Mouse (Mus musculus) ovary, postnatal 14 days (tissue): Measurements from ENCODE around the gene Rapgef2.

ENCODE experiments used
- DNase-seq: peaks from one replicate; pipeline ENCODE4 v3.0.0; 2022; ENCODE audit warnings: low spot score

Gene Rapgef2

DNA sequence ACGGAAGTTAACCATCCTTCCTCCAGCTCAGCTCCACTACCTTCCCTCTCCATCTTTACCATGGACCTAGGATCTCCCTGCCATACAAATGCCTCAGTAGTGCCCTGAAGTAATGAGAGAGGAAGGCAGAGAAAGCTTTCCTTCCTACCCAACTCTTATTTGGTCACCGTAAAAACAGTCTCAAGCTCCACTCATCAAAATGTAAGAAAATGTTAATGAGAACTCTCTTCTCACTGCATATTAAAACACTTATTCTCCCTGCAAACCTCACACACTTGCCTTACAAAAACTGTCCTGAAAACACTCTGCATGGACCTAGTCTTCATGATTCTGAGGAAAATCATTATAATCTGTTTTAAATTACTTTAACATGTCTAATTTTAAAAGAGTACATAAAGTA, 118.7 kb downstream of the Rapgef2 start:
- no peak for DNase-seq

DNA sequence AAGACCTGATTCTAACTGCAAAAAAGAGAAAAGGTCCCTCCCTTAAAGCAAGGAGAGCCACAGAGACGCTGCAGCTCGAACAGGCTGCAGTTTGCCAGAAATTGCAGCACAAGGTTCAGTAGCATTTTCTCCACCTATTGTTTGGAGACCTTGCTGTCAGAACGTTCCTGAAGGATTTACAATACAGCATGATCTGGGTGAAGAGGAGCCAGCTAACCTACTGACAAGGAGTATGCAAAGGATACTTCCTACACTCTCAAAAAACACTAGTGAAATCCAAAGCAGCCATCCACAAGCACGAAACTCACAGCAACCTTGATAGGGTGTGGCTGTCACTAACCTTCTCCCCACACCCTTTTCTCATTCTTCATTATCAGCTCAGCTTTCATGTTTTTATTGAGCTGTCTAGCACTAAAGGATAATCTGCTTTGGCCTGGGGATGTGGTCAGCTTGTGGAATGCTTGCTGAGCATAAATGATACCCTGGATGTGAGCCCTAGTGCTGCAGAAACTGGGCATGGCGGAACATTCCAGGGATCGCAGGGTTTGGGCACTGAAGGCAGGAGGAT, 124.4 kb downstream of the Rapgef2 start:
- DNase-seq, result no peak

DNA sequence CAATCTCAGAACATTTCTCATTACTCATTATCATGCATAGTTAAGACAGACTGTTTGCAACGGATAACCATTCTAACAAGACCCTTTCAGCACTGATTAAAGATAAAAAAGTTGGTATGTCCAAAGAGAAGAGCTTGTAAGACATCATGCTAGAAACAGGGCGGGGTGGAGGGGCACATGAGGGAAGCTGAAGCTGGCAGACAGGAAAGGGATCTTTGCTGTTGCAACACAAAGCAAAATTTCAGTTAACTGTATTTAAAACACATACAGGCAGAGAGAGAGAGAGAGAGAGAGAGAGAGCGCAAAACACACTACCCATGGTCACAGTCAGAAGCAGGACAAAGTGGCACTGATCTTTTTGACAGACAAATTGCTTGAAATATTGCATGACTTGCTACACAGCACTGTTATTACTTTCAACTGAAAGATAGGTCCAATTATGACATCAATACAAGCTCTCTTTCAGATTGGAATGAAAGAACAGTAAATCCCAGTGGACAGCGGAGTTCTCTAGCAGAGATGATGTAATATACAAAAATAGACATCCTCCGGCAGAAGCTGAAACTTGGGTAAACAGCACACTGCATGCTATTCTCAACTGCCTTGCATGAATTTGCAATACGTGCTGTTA, 125.1 kb downstream of the Rapgef2 start:
- DNase-seq, result no peak

DNA sequence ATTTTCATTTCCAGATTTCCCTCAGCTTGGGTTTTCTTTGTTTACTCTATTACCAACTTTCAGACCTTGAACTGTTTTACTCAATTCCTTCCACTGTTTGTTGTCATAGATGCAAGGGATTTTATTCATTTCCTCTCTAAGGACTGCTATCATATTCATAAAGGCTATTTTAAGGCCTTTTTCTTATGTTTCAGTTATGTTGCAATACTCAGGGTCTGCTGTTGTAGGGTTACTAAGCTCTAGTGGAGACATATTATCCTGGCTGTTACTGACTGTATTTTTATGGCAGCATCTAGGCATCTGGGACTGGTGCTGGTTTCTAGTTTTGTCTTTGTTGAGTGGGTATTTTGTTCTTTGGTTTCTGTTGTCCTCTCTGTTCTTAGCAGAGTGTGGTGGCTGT, 128.1 kb downstream of the Rapgef2 start:
- no peak for DNase-seq

DNA sequence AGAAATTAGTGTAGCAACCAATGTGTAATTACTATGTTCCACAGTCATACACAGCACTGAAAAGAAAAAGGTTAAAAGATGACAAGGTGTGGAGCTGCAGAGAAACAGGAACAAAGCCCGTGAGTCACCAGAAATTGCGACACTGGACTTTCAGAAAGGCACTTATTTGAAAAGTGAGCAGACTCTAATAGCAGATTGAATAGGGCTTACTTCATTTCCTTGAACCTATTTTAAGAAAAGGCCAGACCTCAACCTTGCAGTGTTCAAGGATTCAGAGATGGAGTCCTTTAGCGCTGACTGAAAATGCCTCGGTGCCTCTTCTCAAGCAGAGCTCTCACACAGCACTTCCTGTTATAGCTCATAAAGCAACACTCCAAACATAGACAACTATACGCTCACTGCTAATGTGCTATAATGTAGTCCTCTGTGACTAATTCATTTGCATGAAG, 133.3 kb downstream of the Rapgef2 start:
- no peak for DNase-seq

DNA sequence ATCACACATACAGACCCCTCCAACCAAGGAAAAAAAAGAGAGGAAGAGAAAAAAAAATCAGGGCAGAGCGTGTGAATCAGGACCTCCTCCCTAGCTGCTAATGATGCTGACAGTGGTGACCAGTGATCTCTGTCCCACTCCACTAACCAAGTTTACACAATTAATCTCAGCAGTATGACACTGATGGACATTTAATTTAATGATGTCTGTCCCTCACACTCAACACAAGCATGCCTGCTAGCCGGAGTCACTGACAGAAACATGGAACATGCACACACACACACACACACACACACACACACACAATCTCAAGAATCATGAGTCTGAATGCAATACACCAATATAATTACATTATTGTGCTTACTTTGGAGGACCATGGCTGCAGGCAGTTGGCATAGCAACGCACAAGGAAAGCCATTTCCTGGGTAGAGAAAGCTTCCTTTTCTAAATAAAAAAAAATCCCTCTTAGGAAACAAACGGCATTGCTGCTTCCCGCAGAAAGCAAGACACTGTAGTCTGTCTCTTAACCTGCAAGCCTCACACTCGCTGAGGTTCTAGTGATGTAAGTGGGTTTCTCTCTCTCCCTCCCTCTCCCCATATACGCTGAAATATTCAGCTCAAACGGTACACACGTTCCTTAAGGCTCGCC, 140.8 kb downstream of the Rapgef2 start:
- no peak for DNase-seq

DNA sequence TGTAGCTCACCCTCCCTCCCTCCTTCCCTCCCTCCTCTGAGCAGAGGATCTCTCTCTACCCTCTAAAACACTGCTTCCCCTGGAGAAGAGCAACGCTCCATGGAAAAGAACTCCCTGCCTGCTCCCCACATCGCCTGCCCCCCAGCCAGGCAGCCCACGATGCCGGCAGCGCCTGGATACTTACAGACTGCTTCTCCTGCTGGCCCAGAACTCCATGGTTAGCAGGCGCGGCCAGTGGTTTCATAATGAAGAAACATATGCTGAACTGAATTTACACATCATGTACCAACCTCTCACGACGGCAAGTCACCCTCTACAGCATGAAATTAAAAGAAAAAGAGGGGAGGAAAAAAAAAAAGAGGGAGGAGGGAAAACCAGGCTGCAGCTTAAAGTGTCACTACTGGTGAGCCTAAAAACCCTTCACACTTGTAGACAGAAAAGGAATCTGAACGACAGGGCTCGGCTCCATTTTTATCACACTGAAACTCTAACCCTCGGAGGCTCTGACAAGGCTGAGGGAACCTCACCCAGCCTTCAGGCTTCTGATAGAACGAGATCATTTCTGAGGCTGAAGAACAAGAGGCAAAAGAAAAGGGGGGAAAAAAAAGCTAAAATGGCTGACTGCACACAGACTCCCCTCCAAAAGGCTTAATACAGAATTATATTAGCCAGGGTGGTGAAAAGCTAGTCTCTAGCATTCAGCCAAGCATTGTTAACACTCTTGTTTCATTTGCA, 141.5 kb downstream of the Rapgef2 start:
- no peak for DNase-seq

DNA sequence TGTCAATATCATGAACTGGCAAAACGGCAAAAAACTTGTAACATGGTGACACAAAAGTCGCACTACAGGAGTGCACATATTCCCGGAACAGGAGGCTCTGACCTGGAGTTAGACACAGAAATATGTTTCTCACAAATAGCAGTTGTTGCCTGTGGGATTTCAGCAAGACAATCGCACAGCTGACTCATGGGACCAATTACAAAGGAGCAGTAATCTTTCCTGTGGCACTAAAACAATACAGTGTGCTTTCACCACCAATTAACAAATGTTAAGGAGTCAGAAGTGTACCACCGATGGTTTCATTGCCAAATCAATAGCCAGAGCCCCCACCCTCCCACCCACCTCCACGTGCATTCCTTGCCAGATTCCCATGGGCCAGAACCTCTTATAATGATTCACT, 142.2 kb downstream of the Rapgef2 start:
- DNase-seq, result no peak

DNA sequence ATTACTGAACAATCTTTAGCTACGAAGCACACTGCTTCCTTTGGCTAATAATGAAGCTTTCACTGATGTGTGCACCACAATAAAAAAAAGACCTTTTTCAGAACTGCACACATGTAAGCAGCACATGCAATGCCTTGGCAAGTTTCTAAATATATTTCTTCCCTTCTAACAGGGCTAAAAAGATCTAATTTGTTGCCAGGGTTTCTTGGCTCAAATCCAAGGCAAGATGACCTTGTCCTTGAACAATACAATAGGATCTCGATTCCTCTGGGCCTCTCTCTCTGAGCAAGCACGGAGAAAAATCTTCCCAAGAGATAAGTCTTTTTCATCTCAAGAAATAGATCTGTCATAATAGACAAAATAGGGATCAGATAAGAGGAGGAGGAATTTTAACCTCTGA, 147.1 kb downstream of the Rapgef2 start:
- DNase-seq, result no peak

DNA sequence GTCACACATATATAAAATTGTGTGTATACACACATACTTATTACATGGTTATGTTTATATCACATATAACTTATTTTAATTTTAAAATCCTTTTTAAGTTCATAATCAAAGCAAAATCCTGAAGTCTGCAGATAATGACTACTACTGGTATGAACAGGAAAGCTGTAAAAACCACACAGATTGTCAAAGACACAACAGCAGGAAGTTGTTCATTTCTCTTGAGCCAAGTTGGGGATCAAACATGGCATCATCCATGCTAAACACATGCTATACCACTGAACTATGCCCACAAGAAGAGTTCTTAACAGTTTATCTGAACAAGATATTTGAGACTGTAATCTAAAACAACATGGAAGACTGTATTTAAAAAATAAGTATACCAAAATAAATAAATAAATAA, 147.7 kb downstream of the Rapgef2 start:
- DNase-seq, result no peak

DNA sequence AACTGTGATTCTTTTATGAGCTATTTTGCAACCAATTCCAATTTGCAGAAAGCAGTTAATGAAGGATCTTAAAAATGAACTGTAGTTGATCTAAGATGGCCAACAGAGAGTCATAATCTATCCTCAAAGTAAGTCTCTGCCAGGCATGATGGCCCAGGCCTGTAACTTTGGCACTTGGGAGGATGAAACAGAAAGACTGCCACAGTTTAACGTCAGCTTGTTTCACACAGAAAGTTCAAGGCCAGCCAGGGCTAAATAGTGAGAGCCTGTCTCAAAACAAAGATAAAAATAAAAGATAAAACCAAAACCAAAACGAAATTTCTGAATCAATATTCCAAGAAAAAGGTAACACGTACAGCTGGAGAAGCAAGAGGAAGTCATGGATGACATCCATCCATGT, 155.3 kb downstream of the Rapgef2 start:
- no peak for DNase-seq

DNA sequence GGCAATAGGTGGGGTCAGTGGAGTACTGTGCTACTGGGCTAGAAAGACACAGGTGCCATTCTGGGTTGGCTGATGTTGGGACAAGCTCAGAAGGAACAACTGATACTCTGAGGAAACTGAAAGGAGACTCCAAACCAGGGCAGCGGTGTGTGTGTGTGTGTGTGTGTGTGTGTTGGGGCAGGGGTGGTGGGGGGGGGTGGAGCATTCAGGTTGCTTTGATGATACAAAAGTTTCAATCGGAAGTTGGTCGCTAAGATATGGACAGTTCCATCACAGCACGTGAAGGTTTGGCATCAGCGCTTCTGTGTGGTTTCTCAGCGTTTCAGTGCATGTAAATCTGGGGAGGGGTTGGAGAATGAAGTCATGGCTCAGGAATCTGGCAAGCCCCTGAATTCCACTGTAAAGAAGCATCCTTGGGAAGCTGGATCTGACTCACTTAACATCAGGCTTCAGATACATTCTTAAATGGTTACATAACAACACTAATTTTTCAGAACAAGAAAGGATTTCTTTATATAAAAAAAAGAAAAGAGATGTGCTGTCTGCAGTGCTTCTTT, 157.2 kb downstream of the Rapgef2 start:
- DNase-seq, result no peak

DNA sequence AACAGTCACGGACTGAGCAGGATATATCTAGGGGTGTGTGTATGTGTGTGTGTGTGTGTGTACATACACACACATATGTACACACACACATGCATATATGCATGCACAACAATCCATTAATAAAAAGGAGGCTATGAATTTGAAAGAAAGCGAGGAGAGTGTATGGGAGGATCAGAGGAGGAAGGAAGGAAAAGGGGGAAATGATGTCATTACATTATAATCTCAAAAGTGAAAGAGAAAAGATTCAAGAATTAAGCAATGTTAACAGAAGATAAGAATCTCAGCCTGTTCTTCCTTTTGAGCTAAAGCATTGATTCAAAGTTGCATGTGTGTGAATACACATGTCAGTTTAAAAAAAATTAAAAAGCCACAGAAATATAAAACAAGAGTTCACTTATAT, 158.5 kb downstream of the Rapgef2 start:
- DNase-seq, result no peak

DNA sequence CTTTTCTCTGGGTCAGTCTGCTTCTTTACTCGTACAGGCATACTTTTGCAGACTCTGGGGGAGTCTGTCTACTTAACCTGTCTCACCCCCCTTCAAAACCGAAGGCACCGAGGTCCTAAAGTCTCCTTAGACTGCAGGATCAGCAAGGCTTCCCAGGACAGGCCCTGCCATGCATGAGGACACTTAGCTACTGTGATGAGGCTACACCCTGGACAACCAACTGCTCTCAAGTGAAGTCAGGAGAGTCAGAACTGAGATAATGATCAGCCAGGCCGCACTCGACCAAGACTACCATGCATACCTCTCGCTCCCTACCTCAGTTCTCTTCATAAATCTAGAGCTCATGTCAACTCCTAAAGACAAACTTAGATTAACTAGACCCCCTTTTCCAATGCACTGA, 159.5 kb downstream of the Rapgef2 start:
- no peak for DNase-seq

DNA sequence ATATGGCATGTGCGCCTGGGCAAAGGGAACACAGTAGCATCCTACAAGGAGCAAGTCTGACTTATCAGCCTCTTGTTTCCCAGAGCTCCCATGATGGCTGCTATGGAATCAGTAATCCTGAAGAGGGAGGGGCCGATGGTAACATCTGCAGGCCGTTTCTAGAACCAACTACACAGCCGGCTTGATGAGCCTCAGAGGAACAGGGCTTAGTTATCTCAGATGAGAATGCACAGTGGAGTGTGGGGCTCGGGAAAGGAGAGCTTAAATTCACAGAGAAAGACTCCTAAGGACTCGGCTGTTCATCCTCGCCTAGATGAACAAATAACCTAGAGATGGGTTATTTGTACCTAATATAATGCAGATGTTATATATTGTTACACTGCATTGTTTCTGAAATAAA, 164.9 kb downstream of the Rapgef2 start:
- DNase-seq, result no peak

DNA sequence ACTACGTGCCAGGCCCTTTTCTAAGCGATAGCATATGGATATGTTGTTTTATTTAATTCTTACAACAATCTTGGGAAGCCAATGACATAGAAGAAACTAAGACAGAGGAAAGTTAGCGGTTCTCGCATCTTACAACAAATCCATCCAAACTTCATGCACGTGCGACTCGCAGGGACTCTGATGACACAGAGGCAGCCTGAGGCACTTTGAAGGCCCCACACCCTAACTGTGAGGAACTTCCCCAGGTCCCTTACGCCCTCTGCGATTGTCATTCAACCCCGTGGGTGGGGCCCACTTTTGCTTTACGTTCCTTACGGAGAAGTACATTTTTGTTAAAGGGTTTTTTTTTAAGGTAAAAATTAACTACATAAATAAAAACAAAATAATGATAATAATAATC, 166.3 kb downstream of the Rapgef2 start:
- no peak for DNase-seq

DNA sequence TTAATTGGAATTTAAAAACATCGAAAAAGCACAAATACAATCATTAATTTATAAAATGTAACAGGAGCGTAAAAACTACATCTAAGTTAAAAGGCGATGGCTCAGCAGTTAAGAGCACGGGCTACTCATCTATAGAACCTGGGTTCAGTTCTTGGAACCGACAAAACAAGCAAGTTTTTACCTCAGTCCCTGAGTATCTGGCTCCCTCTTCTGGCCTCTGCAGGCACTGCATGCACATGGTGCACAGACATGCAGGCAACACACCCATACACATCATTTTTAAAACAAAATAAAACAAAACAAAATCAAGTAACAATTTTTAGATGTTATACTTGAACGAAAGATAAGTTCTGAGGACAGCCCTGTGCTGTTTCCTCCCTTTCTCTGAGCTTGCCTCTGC, 176.2 kb downstream of the Rapgef2 start:
- DNase-seq, result no peak

DNA sequence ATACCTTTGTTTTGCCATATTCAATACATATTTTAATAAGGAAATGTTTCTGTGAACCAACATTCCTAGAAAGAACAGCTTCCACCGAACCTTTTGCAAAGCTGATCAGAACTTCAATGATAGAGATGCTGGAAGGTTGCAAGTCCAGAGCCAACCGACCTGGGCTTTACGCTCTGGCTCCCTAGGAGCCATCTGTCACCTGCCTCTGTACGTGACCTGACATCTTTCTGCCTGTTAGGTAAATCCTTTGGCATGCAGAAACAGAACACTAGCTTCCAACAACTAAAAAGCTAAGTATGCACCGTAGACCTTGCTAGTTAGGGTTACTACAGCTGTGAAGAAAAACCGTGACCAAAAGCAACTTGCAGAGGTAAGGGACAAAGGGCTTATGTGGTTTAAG, 178.1 kb downstream of the Rapgef2 start:
- DNase-seq, result no peak

DNA sequence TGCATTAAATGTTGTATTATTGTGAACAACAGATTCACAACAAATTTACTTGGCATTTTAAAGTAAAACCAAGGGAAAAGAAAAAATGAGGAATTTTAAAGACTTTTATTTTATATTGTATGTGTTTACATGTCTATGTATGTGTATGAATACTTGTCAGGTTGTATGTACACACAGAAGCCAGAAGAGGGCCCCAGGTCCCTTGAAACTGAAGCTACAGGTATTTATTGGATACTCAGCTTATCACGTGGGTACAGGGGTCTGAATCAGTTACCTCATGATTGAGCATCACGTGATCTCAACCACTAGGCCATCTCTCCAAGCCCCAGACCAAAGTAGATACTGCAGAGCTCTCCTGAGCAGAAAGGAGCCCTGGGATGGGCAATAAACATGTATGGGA, 180.0 kb downstream of the Rapgef2 start:
- no peak for DNase-seq

DNA sequence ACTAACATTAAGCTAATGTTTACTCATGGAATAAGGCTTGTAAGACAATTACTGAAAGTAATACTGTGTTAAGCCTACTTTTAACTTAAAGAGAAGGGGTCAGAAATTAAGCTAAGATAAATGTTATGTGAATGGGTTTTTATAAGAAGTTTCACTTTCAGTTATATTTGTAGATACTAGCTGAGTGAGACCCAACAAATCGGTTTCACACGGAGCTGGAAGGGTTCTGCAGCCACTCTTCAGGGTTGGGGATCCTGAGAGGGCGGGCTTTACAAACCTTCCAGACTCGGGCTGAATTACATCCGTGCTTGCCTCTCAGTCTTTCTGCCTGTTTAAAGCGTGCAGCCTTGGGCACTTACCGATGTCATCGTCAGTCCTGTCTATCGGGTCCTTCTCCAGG, 182.7 kb downstream of the Rapgef2 start:
- no peak for DNase-seq

DNA sequence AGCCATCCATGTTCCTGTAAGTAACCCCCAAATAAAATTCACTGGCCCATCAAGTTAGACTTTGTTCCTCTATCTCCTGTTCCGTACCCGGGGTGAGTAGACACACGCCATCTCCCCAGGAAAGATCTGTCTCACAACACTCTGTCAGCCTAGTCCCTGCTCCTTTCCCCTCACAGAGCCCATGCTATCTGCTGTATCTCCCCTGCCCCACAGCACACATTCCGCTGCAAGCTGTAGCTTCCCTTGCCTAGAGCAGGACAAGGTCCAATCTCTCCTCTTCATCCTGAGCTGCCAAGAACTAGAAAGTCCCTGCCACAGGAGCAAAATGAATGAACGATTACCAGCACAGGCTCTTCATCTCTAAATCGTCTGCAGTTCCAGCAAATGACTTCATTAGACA, 184.6 kb downstream of the Rapgef2 start:
- DNase-seq, result no peak

DNA sequence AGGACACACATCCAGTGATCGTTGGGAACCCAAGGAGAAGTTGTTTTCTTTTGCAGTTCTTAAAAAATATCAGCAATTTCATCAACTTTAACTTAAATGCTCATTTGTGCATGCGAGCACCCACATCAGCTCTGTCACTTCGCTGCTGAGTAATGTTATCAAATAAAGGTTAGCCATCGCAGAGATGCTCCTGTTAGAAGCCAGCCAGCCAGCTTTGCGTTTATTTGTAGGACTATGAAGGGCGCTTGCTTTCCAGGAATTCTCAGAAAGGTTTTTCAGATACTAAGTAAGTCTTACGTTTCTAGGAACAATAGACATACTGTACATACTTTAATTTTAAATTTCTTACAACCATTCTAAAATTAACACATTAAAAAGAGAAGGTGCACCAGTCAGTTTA, 185.5 kb downstream of the Rapgef2 start:
- DNase-seq, result no peak

DNA sequence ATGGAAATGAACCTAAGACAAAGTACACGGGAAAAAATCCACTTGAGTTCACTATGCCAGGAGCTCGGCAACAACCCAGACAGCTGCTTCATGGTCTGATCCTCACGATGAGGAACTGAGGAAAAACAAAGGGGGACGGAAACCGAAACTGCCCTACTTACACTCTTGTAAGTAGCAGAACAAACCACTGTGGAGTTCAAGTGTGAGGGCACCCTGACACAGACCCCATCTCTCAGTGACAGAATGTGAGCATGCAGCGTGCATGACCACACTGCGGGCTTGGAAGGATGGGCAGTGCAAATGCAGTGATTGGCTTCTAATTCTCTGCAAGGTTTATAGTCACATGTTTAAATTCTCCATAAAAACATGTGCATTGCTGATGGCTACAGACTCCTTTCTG, 197.2 kb downstream of the Rapgef2 start:
- DNase-seq, result no peak
